Mouse (Mus musculus) heart, postnatal 0 days (tissue): ENCODE data around the gene Sh3gl1. TPM values are rescaled to one million over a fixed set of nuclear protein-coding genes. Genes with fewer than 3 reads are reported as not detected.
A peak's percentile ranks its signal among the peaks of the same experiment; 100 is the strongest.

Source experiments
- ATAC-seq: fragments of 200-750 bp; cut with Nextera tagmentation; 2 replicates; pipeline ENCODE4 v1.8.0; 2017; ENCODE audit warnings: low read depth, moderate number of reproducible peaks, moderate library complexity; ENCODE audit not compliant: insufficient read depth
- DNase-seq: peaks from one replicate; pipeline ENCODE4 v3.0.0-alpha.2; 2016; ENCODE audit warnings: low spot score
- H3K27ac ChIP-seq: fragments of 300-500 bp; sonication (generic); 2 replicates; pipeline ENCODE4 v1.5.1; 2014; ENCODE audit warnings: low read depth, mild to moderate bottlenecking
- H3K27me3 ChIP-seq: fragments of 300-500 bp; sonication (generic); 2 replicates; pipeline ENCODE4 v1.6.1; 2014; ENCODE audit warnings: low read length, mixed read lengths; ENCODE audit not compliant: control insufficient read depth, insufficient read depth
- H3K36me3 ChIP-seq: fragments of 300-500 bp; sonication (generic); replicated peaks from 2 replicates; pipeline ENCODE4 v1.6.1; 2014; ENCODE audit warnings: low read length, mixed read lengths; ENCODE audit not compliant: control insufficient read depth, insufficient read depth
- H3K4me1 ChIP-seq: fragments of 300-500 bp; sonication (generic); 2 replicates; pipeline ENCODE4 v1.6.1; 2014; ENCODE audit warnings: antibody characterized with exemption; ENCODE audit not compliant: control insufficient read depth, insufficient read depth
- H3K4me2 ChIP-seq: fragments of 300-500 bp; sonication (generic); 2 replicates; pipeline ENCODE4 v1.6.1; 2014; ENCODE audit warnings: low read depth, mild to moderate bottlenecking, low read length, moderate library complexity
- H3K4me3 ChIP-seq: fragments of 300-500 bp; sonication (generic); 2 replicates; pipeline ENCODE4 v1.5.1; 2014; ENCODE audit warnings: low read depth, low read length
- H3K9ac ChIP-seq: fragments of 300-500 bp; sonication (generic); replicated peaks from 2 replicates; pipeline ENCODE4 v1.6.1; 2014; ENCODE audit warnings: low read depth, low read length, mixed read lengths
- H3K9me3 ChIP-seq: fragments of 300-500 bp; sonication (generic); replicated peaks from 2 replicates; pipeline ENCODE4 v1.6.1; 2016; ENCODE audit warnings: low read length; ENCODE audit not compliant: control insufficient read depth
- CTCF ChIP-seq: IDR thresholded peaks from 2 replicates; pipeline ENCODE4 v1.5.1; 2016; ENCODE audit warnings: antibody characterized with exemption, control low read depth, low read depth
- EP300 ChIP-seq: IDR thresholded peaks from 2 replicates; pipeline ENCODE4 v1.6.1; 2016; ENCODE audit warnings: antibody characterized with exemption, low read depth
- WGBS: fragments of 180-500 bp; shearing (Covaris S2); extraction: QIAGEN DNeasy Blood & Tissue Kit; methylation state at CpG from one replicate; pipeline ENCODE4 v1.1.7; 2014; 5-methylcytosine and 5-hydroxymethylcytosine counted together
- polyA plus RNA-seq: library from polyadenylated mRNA; unstranded; fragments of >200 nt; fragmentation: Nextera tagmentation; extraction: Ambion mirVana; gene quantifications from 2 replicates; pipeline ENCODE4 v1.2.1, GENCODE M21; 2015
- total RNA-seq: library from RNA; depleted of rRNA; stranded (reverse); fragments of >200 nt; gene quantifications from 2 replicates; pipeline ENCODE4 v1.2.3, GENCODE M21; 2014; ENCODE audit warnings: low replicate concordance

Sh3gl1 gene
- total and polyA plus RNA-seq, 2 experiments from 2014 or later: 43.5 to 45.8 TPM

GRCm38 (mm10) chr17:56027801-56028441 is 8.5 kb downstream of the Sh3gl1 start:
- no peak for TF ChIP-seq CTCF
- no peak for TF ChIP-seq EP300
- Histone ChIP-seq H3K4me1 (peaks cover 57% of the 10 kb centered on the region), H3K36me3 (0 out of 2 replicates have a peak, but pooled peaks cover 23% of the 10 kb centered on the region), H3K9me3 (no peaks in the 10 kb centered on the region), H3K4me2 (no peak overlapping the region), H3K4me3 (no peak overlapping the region), H3K27ac (no peak overlapping the region), H3K27me3 (no peaks in the 10 kb centered on the region), H3K9ac (no peak overlapping the region; the same call in 1 of the 2 replicates)
- 78% methylated on average over 5 of the region's 5 CpGs for WGBS
- DNase-seq: no peak
- no peak for ATAC-seq

- Histone ChIP-seq H3K27ac (peak overlapping the region; percentile 41), H3K27me3 (no peaks in the 10 kb centered on the region), H3K36me3 (0 out of 2 replicates have a peak, but pooled peaks cover 21% of the 10 kb centered on the region), H3K4me2 (no peak overlapping the region), H3K4me3 (no peak overlapping the region), H3K4me1 (peaks cover 59% of the 10 kb centered on the region), H3K9me3 (no peaks in the 10 kb centered on the region), H3K9ac (no peak overlapping the region)
- TF ChIP-seq CTCF: no peak
- no peak for TF ChIP-seq EP300
- no peak for ATAC-seq
- WGBS: 26% methylated on average over 1 of the region's 1 CpGs
- no peak for DNase-seq
These were observed 9.6 kb downstream of the Sh3gl1 start for GRCm38 (mm10) chr17:56026881-56027280.

DNA sequence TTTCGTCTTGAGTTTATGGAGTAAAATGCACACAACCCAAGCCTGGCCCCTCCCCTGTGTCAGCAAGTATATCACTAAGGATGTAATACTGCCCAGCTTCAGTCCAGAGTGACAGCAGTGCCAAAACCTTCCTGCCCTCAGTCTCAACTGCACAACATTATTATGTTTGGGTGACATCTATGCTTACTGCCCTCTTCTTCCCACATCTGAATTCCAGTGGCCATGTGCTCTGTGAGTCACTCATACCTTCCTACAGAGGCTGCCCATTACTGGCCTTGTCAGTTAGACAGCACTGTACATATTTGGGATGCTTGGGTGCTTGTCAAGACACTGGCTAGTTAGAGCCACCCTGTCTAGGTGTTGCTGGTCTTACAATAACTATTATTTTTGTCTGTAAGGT is 10.1 kb downstream of the Sh3gl1 start:
- Histone ChIP-seq H3K4me1 (peaks cover 56% of the 10 kb centered on the region), H3K36me3 (0 out of 2 replicates have a peak, but pooled peaks cover 18% of the 10 kb centered on the region), H3K27ac (peak overlapping the region; percentile 43), H3K9ac (no peak overlapping the region), H3K9me3 (no peaks in the 10 kb centered on the region), H3K4me3 (no peak overlapping the region), H3K27me3 (no peaks in the 10 kb centered on the region), H3K4me2 (no peak overlapping the region)
- TF ChIP-seq CTCF: no peak
- no peak for TF ChIP-seq EP300
- peak; percentile 32 for DNase-seq
- 50% methylated on average over 1 of the region's 1 CpGs for WGBS
- peak; percentile 33; the same call in 1 of the 2 replicates for ATAC-seq

DNA sequence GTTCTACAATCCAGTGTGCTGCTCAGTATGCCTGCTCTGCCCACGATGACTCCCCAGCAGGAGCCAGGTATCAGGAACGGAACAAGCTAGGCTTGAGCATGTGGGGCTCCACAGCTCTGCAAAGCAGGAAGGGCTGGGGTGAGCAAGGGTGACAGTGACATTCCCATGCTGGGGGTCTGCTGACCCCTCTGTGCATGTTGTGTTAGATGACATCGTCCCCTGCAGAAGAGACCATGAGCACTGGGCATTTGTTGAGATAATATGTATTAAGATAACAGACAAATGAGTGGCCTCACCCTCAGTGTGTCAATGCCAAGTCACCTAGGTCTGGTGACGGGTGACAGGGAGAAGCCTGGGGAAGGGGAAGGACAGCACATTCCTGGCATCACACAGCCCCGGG is 11.5 kb downstream of the Sh3gl1 start:
- no peak for TF ChIP-seq CTCF
- no peak for TF ChIP-seq EP300
- peaks cover 53% of the 10 kb centered on the region for H3K4me1 ChIP-seq
- ATAC-seq: no peak
- no peak overlapping the region for H3K4me3 ChIP-seq
- H3K36me3 ChIP-seq: peaks cover 18% of the 10 kb centered on the region
- no peak for DNase-seq
- 29% methylated on average over 5 of the region's 5 CpGs for WGBS
- no peaks in the 10 kb centered on the region for H3K27me3 ChIP-seq
- no peaks in the 10 kb centered on the region for H3K9me3 ChIP-seq
- H3K27ac ChIP-seq: no peak overlapping the region
- no peak overlapping the region for H3K4me2 ChIP-seq
- no peak overlapping the region for H3K9ac ChIP-seq

- no peak overlapping the region for H3K4me3 ChIP-seq
- ATAC-seq: no peak
- H3K27ac ChIP-seq: no peak overlapping the region
- WGBS: 41% methylated on average over 2 of the region's 2 CpGs
- H3K27me3 ChIP-seq: no peaks in the 10 kb centered on the region
- no peak overlapping the region for H3K9ac ChIP-seq
- H3K4me2 ChIP-seq: no peak overlapping the region
- peaks cover 53% of the 10 kb centered on the region for H3K4me1 ChIP-seq
- peaks cover 15% of the 10 kb centered on the region for H3K36me3 ChIP-seq
- no peaks in the 10 kb centered on the region for H3K9me3 ChIP-seq
- no peak for DNase-seq
- TF ChIP-seq EP300 (no peak), CTCF (no peak)
These were observed 12.0 kb downstream of the Sh3gl1 start for GRCm38 (mm10) chr17:56024476-56024875.

- WGBS: 33% methylated on average over 5 of the region's 5 CpGs
- Histone ChIP-seq H3K4me1 (peaks cover 53% of the 10 kb centered on the region), H3K27ac (peak overlapping the region; percentile 23; the same call in 1 of the 2 replicates), H3K9me3 (no peaks in the 10 kb centered on the region), H3K36me3 (peaks cover 20% of the 10 kb centered on the region), H3K27me3 (no peaks in the 10 kb centered on the region), H3K4me3 (no peak overlapping the region), H3K4me2 (no peak overlapping the region), H3K9ac (no peak overlapping the region)
- DNase-seq: no peak
- TF ChIP-seq EP300 (no peak), CTCF (no peak)
- no peak for ATAC-seq
These were observed 13.0 kb downstream of the Sh3gl1 start for GRCm38 (mm10) chr17:56023386-56023785.
